8 mouse cellular contexts compared by ENCODE assay signal in the genomic region with DNA sequence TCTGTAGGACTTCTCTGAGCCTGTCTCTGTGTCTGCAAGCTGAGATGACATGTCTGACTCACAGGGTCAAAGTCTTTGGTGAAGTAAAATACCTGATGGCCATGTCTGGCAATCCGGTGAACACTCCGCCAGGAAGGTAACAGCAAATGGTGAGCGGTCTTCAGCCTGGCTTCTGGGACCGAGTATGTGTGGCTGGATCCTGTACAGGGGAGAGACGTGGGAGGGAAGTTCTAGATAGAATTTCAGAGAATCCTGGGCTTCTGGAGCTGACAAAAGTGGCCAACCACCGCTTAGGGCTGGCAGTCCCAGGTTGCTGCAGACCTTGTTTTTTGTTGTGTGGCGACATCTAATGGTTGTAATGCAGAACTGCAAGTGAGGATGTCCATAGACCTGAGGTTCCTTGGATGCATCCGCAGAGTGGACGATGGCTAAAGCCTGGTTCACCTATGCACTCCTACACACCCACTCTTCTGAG. TPM values are rescaled to one million over a fixed set of nuclear protein-coding genes. Genes with fewer than 3 reads are reported as not detected.
A peak's percentile ranks its signal among the peaks of the same experiment; 100 is the strongest.
DNase-seq lines count a peak whose midpoint lies in the region; ATAC-seq and TF ChIP-seq lines count a peak whose summit lies in the region.

No protein-coding gene starts in this region.

- H3K36me3 ChIP-seq in intestine, embryonic 16.5 days (ENCODE audit: control insufficient read depth, insufficient read depth, low read length): no peaks in the 10 kb centered on the region
- H3K36me3 ChIP-seq in midbrain, embryonic 13.5 days: no peaks in the 10 kb centered on the region
- H3K36me3 ChIP-seq in spleen, adult 2 months (ENCODE audit: control insufficient read depth, insufficient read depth, low read length): no peaks in the 10 kb centered on the region

- intact Hi-C loops in left cerebral cortex, postnatal 36 days (cut with DNase I): loop anchor here (1.0 to 2.0 kb wide), 2 partner anchors 37 to 154 kb away; no protein-coding TSS in a partner anchor

- peak; percentile 76 for ATAC-seq in intestine, embryonic 16.5 days
- peak; percentile 82 for ATAC-seq in midbrain, embryonic 13.5 days

- WGBS in intestine, embryonic 16.5 days: 16% methylated on average over 9 of the region's 9 CpGs
- WGBS in midbrain, embryonic 13.5 days: 23% methylated on average over 9 of the region's 9 CpGs
- WGBS in spleen, adult 2 months: 27% methylated on average over 9 of the region's 9 CpGs

- no peaks in the 10 kb centered on the region for H3K9me3 ChIP-seq in intestine, embryonic 16.5 days (ENCODE audit: control insufficient read depth, low read length)
- no peaks in the 10 kb centered on the region for H3K9me3 ChIP-seq in midbrain, embryonic 13.5 days

- no peak overlapping the region; the same call in 1 of the 2 replicates for H3K9ac ChIP-seq in intestine, embryonic 16.5 days (ENCODE audit: low read depth, low read length)
- H3K9ac ChIP-seq in midbrain, embryonic 13.5 days (replicated peaks): no peak overlapping the region

- no peak overlapping the region for H3K27ac ChIP-seq in intestine, embryonic 16.5 days (ENCODE audit: low read length)
- no peak overlapping the region for H3K27ac ChIP-seq in midbrain, embryonic 13.5 days
- no peak overlapping the region for H3K27ac ChIP-seq in spleen, adult 2 months (ENCODE audit: insufficient read depth, low read length)

- TF ChIP-seq CTCF in spleen, adult 2 months (IDR thresholded peaks at IDR 0.05; ENCODE audit: extremely low read depth, insufficient read depth, insufficient read length, insufficient replicate concordance): peak; percentile 67; the same call in 1 of the 2 replicates

- DNase-seq in left cerebral cortex, adult 11 months (ENCODE audit: low spot score): peak; percentile 42
- no peak for DNase-seq in left cerebral cortex, adult 8-10 months (ENCODE audit: low spot score in 2 of 2)
- DNase-seq in cerebellum, adult 9-10 months: peak; percentile 80
- peak; percentile 81 for DNase-seq in forelimb bud, embryonic 11.5 days (ENCODE audit: low read depth, low spot score)
- peak; percentile 37 to 55 for DNase-seq in left cerebral cortex, postnatal 36 days (ENCODE audit: low spot score in 2 of 2)
- DNase-seq in spleen, adult 2 months (ENCODE audit: low read depth in 1 of 2, low spot score in 2 of 2): peak; percentile 19 to 20

- H3K4me1 ChIP-seq in intestine, embryonic 16.5 days (ENCODE audit: control insufficient read depth, insufficient read depth, low read length): peaks cover 19% of the 10 kb centered on the region
- H3K4me1 ChIP-seq in midbrain, embryonic 13.5 days (replicated peaks): peaks cover 16% of the 10 kb centered on the region
- no peaks in the 10 kb centered on the region for H3K4me1 ChIP-seq in spleen, adult 2 months (ENCODE audit: control insufficient read depth, insufficient read depth, insufficient read length)

- no peaks in the 10 kb centered on the region for H3K27me3 ChIP-seq in intestine, embryonic 16.5 days (replicated peaks; ENCODE audit: control insufficient read depth, insufficient read depth, low read length)
- peaks cover 11% of the 10 kb centered on the region for H3K27me3 ChIP-seq in midbrain, embryonic 13.5 days
- no peaks in the 10 kb centered on the region for H3K27me3 ChIP-seq in spleen, adult 2 months (ENCODE audit: control insufficient read depth, insufficient read depth, low read length)

- peak overlapping the region; percentile 47 for H3K4me2 ChIP-seq in intestine, embryonic 16.5 days (ENCODE audit: low read depth, low read length)
- H3K4me2 ChIP-seq in midbrain, embryonic 13.5 days (replicated peaks): no peak overlapping the region

- H3K4me3 ChIP-seq in intestine, embryonic 16.5 days (ENCODE audit: low read length): no peak overlapping the region; the same call in 1 of the 2 replicates
- no peak overlapping the region for H3K4me3 ChIP-seq in midbrain, embryonic 13.5 days (replicated peaks)
- H3K4me3 ChIP-seq in spleen, adult 2 months (ENCODE audit: extremely low read depth, insufficient read depth, insufficient read length): no peak overlapping the region

- no peak for TF ChIP-seq POLR2A in spleen, adult 2 months (IDR thresholded peaks at IDR 0.05; ENCODE audit: low read depth, low read length)

RNA-seq across cellular contexts. Expression of gene Ppp1r32, which starts 3.6 kb away (rescaled TPM):
- 1 to 10 TPM; 1.0 to 3.1 (median 1.7) TPM for total RNA-seq in left cerebral cortex, adult 8-10 months (2022)
- 2.0 and 3.4 TPM in 2 replicates for polyA plus RNA-seq in intestine, embryonic 16.5 days (2015; fragmentation: Nextera tagmentation; extraction: Ambion mirVana)
- 1 to 10 TPM in 1 of 2 experiments, under 1 TPM in 1; 0.86 to 1.2 TPM for total RNA-seq in left cerebral cortex, postnatal 36 days (2021)
- polyA plus RNA-seq in midbrain, embryonic 13.5 days (2015; fragmentation: Nextera tagmentation; extraction: Ambion mirVana): 1.0 and 1.6 TPM in 2 replicates
- polyA plus RNA-seq in spleen, adult 2 months (2012; rRNA removed): 0.55 and 1.2 TPM in 2 replicates

RNA-seq across cellular contexts. Expression of gene Lrrc10b, which starts 29.0 kb away (rescaled TPM):
- 10 to 100 TPM; 49.9 to 67.8 (median 54.8) TPM for total RNA-seq in left cerebral cortex, adult 8-10 months (2022)
- 0.18 and 0.55 TPM in 2 replicates for polyA plus RNA-seq in intestine, embryonic 16.5 days (2015; fragmentation: Nextera tagmentation; extraction: Ambion mirVana)
- total RNA-seq in left cerebral cortex, postnatal 36 days (2021): 10 to 100 TPM; 16.3 to 21.2 TPM
- polyA plus RNA-seq in midbrain, embryonic 13.5 days (2015; fragmentation: Nextera tagmentation; extraction: Ambion mirVana): 0.71 and 0.76 TPM in 2 replicates
- 0.11 and 0.16 TPM in 2 replicates for polyA plus RNA-seq in spleen, adult 2 months (2012; rRNA removed)

RNA-seq across cellular contexts. Expression of gene Cpsf7, which starts 38.8 kb away (rescaled TPM):
- 10 to 100 TPM; 74.4 to 82.2 (median 78.3) TPM for total RNA-seq in left cerebral cortex, adult 8-10 months (2022)
- polyA plus RNA-seq in intestine, embryonic 16.5 days (2015; fragmentation: Nextera tagmentation; extraction: Ambion mirVana): 29.7 and 30.9 TPM in 2 replicates
- 10 to 100 TPM; 67.8 to 88.8 TPM for total RNA-seq in left cerebral cortex, postnatal 36 days (2021)
- polyA plus RNA-seq in midbrain, embryonic 13.5 days (2015; fragmentation: Nextera tagmentation; extraction: Ambion mirVana): 56.9 and 57.8 TPM in 2 replicates
- 39.9 and 42.3 TPM in 2 replicates for polyA plus RNA-seq in spleen, adult 2 months (2012; rRNA removed)

RNA-seq across cellular contexts. Expression of gene Sdhaf2, which starts 39.6 kb away (rescaled TPM):
- 10 to 100 TPM; 47.1 to 55.9 (median 51.2) TPM for total RNA-seq in left cerebral cortex, adult 8-10 months (2022)
- polyA plus RNA-seq in intestine, embryonic 16.5 days (2015; fragmentation: Nextera tagmentation; extraction: Ambion mirVana): 57.4 and 60.9 TPM in 2 replicates
- 10 to 100 TPM; 53.6 to 60.8 TPM for total RNA-seq in left cerebral cortex, postnatal 36 days (2021)
- 63.3 and 63.5 TPM in 2 replicates for polyA plus RNA-seq in midbrain, embryonic 13.5 days (2015; fragmentation: Nextera tagmentation; extraction: Ambion mirVana)
- polyA plus RNA-seq in spleen, adult 2 months (2012; rRNA removed): 16.9 and 20.1 TPM in 2 replicates

Comparison
In these comparisons a context has a peak if more than half of its experiments do, and no peak if none do; other contexts are left out.
1. DNase-seq: peak in left cerebral cortex, adult 11 months (single experiment), cerebellum, adult 9-10 months (single experiment), forelimb bud, embryonic 11.5 days (single experiment), left cerebral cortex, postnatal 36 days (2 of 2) and spleen, adult 2 months (2 of 2); none in left cerebral cortex, adult 8-10 months (0 of 2).